Mouse (Mus musculus) spleen, postnatal 14 days (tissue): ENCODE measurements around the gene Ecm1.
A peak's percentile ranks its signal among the peaks of the same experiment; 100 is the strongest.

Source experiments
- DNase-seq, 2 experiments: peaks; one replicate each; pipeline ENCODE4 v3.0.0; 2021 to 2022; ENCODE audit warnings: low spot score in 2 of 2

The Ecm1 gene

GRCm38 (mm10) chr3:95689940-95690339 lies 49.4 kb downstream of the Ecm1 start:
- no peak for DNase-seq

GRCm38 (mm10) chr3:95689171-95689915 lies 50.0 kb downstream of the Ecm1 start:
- no peak for DNase-seq

- peak; percentile 41 to 62 for DNase-seq
These were observed 51.6 kb downstream of the Ecm1 start, which contains the start of gene Adamtsl4 for GRCm38 (mm10) chr3:95687524-95688421. TSS of gene Adamtsl4 (minus strand) at chr3:95687917.

GRCm38 (mm10) chr3:95687168-95687523 lies 52.2 kb downstream of the Ecm1 start:
- no peak for DNase-seq

GRCm38 (mm10) chr3:95686492-95687167 lies 52.7 kb downstream of the Ecm1 start:
- no peak for DNase-seq

- DNase-seq = no peak
These were observed 53.7 kb downstream of the Ecm1 start for GRCm38 (mm10) chr3:95685701-95686100.

GRCm38 (mm10) chr3:95685301-95685700 lies 54.1 kb downstream of the Ecm1 start:
- DNase-seq = no peak

- DNase-seq = no peak
These were observed 54.5 kb downstream of the Ecm1 start for GRCm38 (mm10) chr3:95684846-95685245.
